Mouse (Mus musculus) thymus, adult 2 months (tissue): ENCODE measurements around the gene Fam229a.

Experiments
- CTCF ChIP-seq: fragments of 200-500 bp; IDR thresholded peaks from 2 replicates; pipeline ENCODE4 v1.5.1; 2012; ENCODE audit warnings: mild to moderate bottlenecking, control low read depth, low read length, moderate library complexity, borderline replicate concordance; ENCODE audit not compliant: control insufficient read depth, poor library complexity, insufficient read depth; ENCODE audit errors: extremely low read depth
- POLR2A ChIP-seq: fragments of 200-500 bp; IDR thresholded peaks from 2 replicates; pipeline ENCODE4 v1.6.1; 2012; ENCODE audit warnings: mild to moderate bottlenecking, low read length, control low read depth, moderate library complexity; ENCODE audit not compliant: control insufficient read depth, poor library complexity, insufficient read depth; ENCODE audit errors: extremely low read depth

DNA sequence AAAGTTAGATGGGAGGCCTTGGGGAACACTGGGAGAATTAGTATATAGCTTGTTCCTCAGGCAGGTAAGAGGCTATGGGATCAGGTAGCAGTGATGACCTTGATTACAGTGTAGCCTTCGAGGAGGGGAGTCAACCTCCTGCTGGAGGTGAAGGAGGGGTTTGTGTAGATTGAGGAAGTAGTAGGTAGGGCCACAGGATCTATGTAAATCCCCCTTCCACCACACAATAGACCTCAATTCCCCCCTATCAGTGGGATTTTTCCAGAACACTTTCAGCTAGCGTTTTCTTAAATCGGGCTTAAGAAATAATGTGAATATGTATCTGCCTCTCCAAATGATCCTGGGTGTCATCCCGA is 30.2 kb upstream of the Fam229a start:
- TF ChIP-seq POLR2A (no peak), CTCF (no peak)
